In genomic region chr17:70629653-70630378, GRCm38 (mm10) we compare ENCODE assay signal across 9 mouse cellular contexts.
DNase-seq lines count a peak whose midpoint lies in the region; ATAC-seq and TF ChIP-seq lines count a peak whose summit lies in the region.
"Had no signal": no experiment of that assay in that cellular context is flagged by ENCODE, and none has a peak within 500 bp of the region (broad histone marks: within the 10 kb centered on the region; RNA-seq: fewer than 3 reads in every experiment).

No protein-coding gene starts in this region.

- WGBS in heart, embryonic 15.5 days, result 50% methylated on average over 6 of the region's 6 CpGs
- WGBS in stomach, embryonic 16.5 days, result 45% methylated on average over 6 of the region's 6 CpGs
- WGBS in thymus, adult 2 months, result 75% methylated on average over 6 of the region's 6 CpGs

- H3K36me3 ChIP-seq in heart, embryonic 15.5 days, result no peaks in the 10 kb centered on the region
- H3K36me3 ChIP-seq in stomach, embryonic 16.5 days (ENCODE audit: control insufficient read depth, insufficient read depth, low read length), result no peaks in the 10 kb centered on the region
- no peaks in the 10 kb centered on the region for H3K36me3 ChIP-seq in thymus, adult 2 months (ENCODE audit: control insufficient read depth, insufficient read depth, low read length)

- DNase-seq in gastrocnemius, adult 18-20 months (ENCODE audit: low spot score), result peak; percentile 8
- no peak for DNase-seq in gastrocnemius, postnatal 36 days
- peak; percentile 56 for DNase-seq in brain, embryonic 18.5 days (ENCODE audit: low read depth, low spot score)
- peak; percentile 67 to 69 for DNase-seq in left cerebral cortex, postnatal 36 days (ENCODE audit: low spot score in 2 of 2)
- no peak for DNase-seq in adrenal gland, postnatal 36 days
- no peak for DNase-seq in thymus, adult 2 months

- TF ChIP-seq CTCF in thymus, adult 2 months (IDR thresholded peaks at IDR 0.05; ENCODE audit: borderline replicate concordance, control insufficient read depth, extremely low read depth, insufficient read depth, low read length, poor library complexity), result no peak

- no peak overlapping the region for H3K4me3 ChIP-seq in heart, embryonic 15.5 days
- no peak overlapping the region for H3K4me3 ChIP-seq in stomach, embryonic 16.5 days (replicated peaks; ENCODE audit: low read length)
- no peak overlapping the region for H3K4me3 ChIP-seq in thymus, adult 2 months (ENCODE audit: control insufficient read depth, insufficient read depth, low read length)
- H3K4me3 ChIP-seq: megakaryocyte, embryonic 14.5 days had no signal

- intact Hi-C loops in gastrocnemius, postnatal 36 days (cut with DNase I), result no loop called here
- intact Hi-C loops in left cerebral cortex, postnatal 36 days (cut with DNase I), result loop anchor here (5.0 kb wide), 3 partner anchors 33 to 198 kb away; no protein-coding TSS in a partner anchor

- no peaks in the 10 kb centered on the region for H3K4me1 ChIP-seq in heart, embryonic 15.5 days (replicated peaks)
- no peaks in the 10 kb centered on the region for H3K4me1 ChIP-seq in stomach, embryonic 16.5 days (ENCODE audit: control insufficient read depth, insufficient read depth, low read length)
- no peaks in the 10 kb centered on the region for H3K4me1 ChIP-seq in thymus, adult 2 months (replicated peaks; ENCODE audit: control insufficient read depth, insufficient read depth, low read length)
- H3K4me1 ChIP-seq: megakaryocyte, embryonic 14.5 days had no signal

- H3K4me2 ChIP-seq in heart, embryonic 15.5 days, result no peak overlapping the region
- peak overlapping the region; percentile 11; the same call in 1 of the 2 replicates for H3K4me2 ChIP-seq in stomach, embryonic 16.5 days (ENCODE audit: low read depth, low read length)

- H3K9ac ChIP-seq in heart, embryonic 15.5 days, result no peak overlapping the region
- H3K9ac ChIP-seq in stomach, embryonic 16.5 days (ENCODE audit: low read length), result no peak overlapping the region

- H3K9me3 ChIP-seq in heart, embryonic 15.5 days (replicated peaks), result no peaks in the 10 kb centered on the region
- H3K9me3 ChIP-seq in stomach, embryonic 16.5 days (replicated peaks; ENCODE audit: control insufficient read depth, low read length), result no peaks in the 10 kb centered on the region

- TF ChIP-seq POLR2A in thymus, adult 2 months (IDR thresholded peaks at IDR 0.05; ENCODE audit: control insufficient read depth, extremely low read depth, insufficient read depth, low read length, poor library complexity), result no peak

- 0 out of 2 replicates have a peak, but pooled peaks have one; percentile 48 for ATAC-seq in heart, embryonic 15.5 days (replicated peaks; ENCODE audit: insufficient number of reproducible peaks, insufficient read depth, low FRiP score, low read depth)
- peak; percentile 73; the same call in 1 of the 2 replicates for ATAC-seq in stomach, embryonic 16.5 days (ENCODE audit: insufficient read depth, low FRiP score)

- H3K27ac ChIP-seq in heart, embryonic 15.5 days, result peak overlapping the region; percentile 9; the same call in 1 of the 2 replicates
- H3K27ac ChIP-seq in stomach, embryonic 16.5 days (ENCODE audit: low read length), result peak overlapping the region; percentile 70
- H3K27ac ChIP-seq in thymus, adult 2 months (ENCODE audit: control insufficient read depth, insufficient read depth, low read length), result no peak overlapping the region

- no peaks in the 10 kb centered on the region for H3K27me3 ChIP-seq in heart, embryonic 15.5 days
- no peaks in the 10 kb centered on the region for H3K27me3 ChIP-seq in stomach, embryonic 16.5 days (ENCODE audit: control insufficient read depth, insufficient read depth, low read length)
- no peaks in the 10 kb centered on the region for H3K27me3 ChIP-seq in thymus, adult 2 months (ENCODE audit: control insufficient read depth, insufficient read depth, low read length)
- H3K27me3 ChIP-seq: megakaryocyte, embryonic 14.5 days had no signal

Comparison
In these comparisons a context has a peak if more than half of its experiments do, and no peak if none do; other contexts are left out.
1. DNase-seq: peak in gastrocnemius, adult 18-20 months (single experiment), brain, embryonic 18.5 days (single experiment) and left cerebral cortex, postnatal 36 days (2 of 2); none in gastrocnemius, postnatal 36 days (0 of 2), adrenal gland, postnatal 36 days (0 of 2) and thymus, adult 2 months (single experiment).